Mouse (Mus musculus) kidney, adult 2 months (tissue): ENCODE results near the gene Kcnj8.

ENCODE experiments used
- CTCF ChIP-seq: fragments of 200-500 bp; conservative IDR thresholded peaks from 2 replicates; pipeline ENCODE4 v1.5.1; 2011; ENCODE audit warnings: low read depth, mild to moderate bottlenecking, control low read depth, low read length, moderate library complexity, mixed read lengths; ENCODE audit not compliant: insufficient read depth, insufficient read length
- POLR2A ChIP-seq: fragments of 200-500 bp; IDR thresholded peaks from one replicate; pipeline ENCODE4 v1.6.1; 2011; ENCODE audit warnings: low read depth, low read length, control low read depth

DNA sequence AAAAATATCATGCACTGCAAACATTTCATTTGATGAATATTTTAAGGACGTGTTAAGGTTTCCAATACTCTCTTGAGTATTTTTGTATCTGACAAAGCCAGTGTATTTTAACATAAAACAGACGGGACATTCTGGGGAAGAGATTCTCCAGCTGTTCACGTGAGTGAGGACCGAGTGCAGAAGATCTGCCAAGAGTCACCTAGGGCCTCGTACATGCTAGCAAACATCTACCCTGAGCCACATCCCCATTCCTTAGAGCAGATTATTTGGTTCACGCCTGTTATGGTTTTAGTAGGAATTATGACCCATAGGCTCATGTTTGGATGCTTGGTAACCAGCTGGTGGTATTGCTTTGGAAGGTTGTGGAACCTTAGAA lies 28.6 kb downstream of the Kcnj8 start:
- TF ChIP-seq CTCF (no peak), POLR2A (no peak)
